Mouse (Mus musculus) embryonic fibroblast, embryonic 13.5 days (primary cell): Measurements from ENCODE around the gene S1pr1.

Experiments used
- CTCF ChIP-seq: IDR thresholded peaks from 2 replicates; pipeline ENCODE4 v1.5.1; 2011; ENCODE audit warnings: mild to moderate bottlenecking, control low read depth, low read length, moderate library complexity, borderline replicate concordance; ENCODE audit not compliant: insufficient read depth
- POLR2A ChIP-seq: IDR thresholded peaks from 2 replicates; pipeline ENCODE4 v1.6.1; 2011; ENCODE audit warnings: low read depth, mild to moderate bottlenecking, control low read depth, low read length, moderate library complexity

DNA sequence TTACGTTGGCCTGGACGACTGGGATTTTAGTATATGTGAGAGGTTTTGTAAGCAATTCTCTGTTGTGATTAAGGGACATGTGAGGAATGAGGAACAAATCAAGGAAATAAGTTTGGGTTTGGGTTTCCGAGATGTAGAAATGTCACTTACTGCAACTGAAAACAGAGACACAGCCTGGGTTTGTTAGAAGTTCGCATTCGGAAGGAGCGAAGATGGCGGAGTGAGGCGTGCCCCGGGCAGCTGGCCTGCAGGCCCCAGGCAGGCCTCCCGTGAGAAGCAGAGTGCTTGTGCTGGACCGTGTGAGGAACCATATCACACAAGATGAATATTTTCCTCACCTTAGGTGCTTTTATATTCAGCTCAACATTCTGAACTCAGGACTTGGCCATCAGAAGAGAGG lies 30.2 kb upstream of the S1pr1 start:
- no peak for TF ChIP-seq CTCF
- no peak for TF ChIP-seq POLR2A
